ENCODE assay signal across 22 mouse cellular contexts in genomic region chr6:59032748-59033147, GRCm38 (mm10). TPM values are rescaled to one million over a fixed set of nuclear protein-coding genes. Genes with fewer than 3 reads are reported as not detected.
"Had no signal": no experiment of that assay in that cellular context is flagged by ENCODE, and none has a peak within 500 bp of the region (broad histone marks: within the 10 kb centered on the region; RNA-seq: fewer than 3 reads in every experiment).

No protein-coding gene starts in this region.

- H3K36me3 ChIP-seq: liver, embryonic 13.5 days; liver, embryonic 15.5 days; lung, embryonic 15.5 days; midbrain, embryonic 10.5 days; midbrain, embryonic 12.5 days; neural tube, embryonic 13.5 days; neural tube, embryonic 15.5 days; stomach, embryonic 15.5 days had no signal

- DNase-seq: liver, embryonic 13.5 days; lung, adult 2 months; lung, postnatal 14 days; lung, postnatal 4 days; midbrain, embryonic 14.5 days; retina, postnatal 1 day; right cerebral cortex, adult 18-20 months; right cerebral cortex, postnatal 14 days; thymus, adult 2 months; thymus, postnatal 36 days had no signal

- H3K27me3 ChIP-seq: liver, embryonic 13.5 days; liver, embryonic 15.5 days; lung, embryonic 15.5 days; midbrain, embryonic 12.5 days; neural tube, embryonic 13.5 days; neural tube, embryonic 15.5 days; stomach, embryonic 15.5 days had no signal

- H3K4me1 ChIP-seq: liver, embryonic 13.5 days; liver, embryonic 15.5 days; lung, embryonic 15.5 days; midbrain, embryonic 10.5 days; midbrain, embryonic 12.5 days; neural tube, embryonic 13.5 days; neural tube, embryonic 15.5 days; stomach, embryonic 15.5 days had no signal

- H3K27ac ChIP-seq: liver, embryonic 13.5 days; liver, embryonic 15.5 days; lung, embryonic 15.5 days; midbrain, embryonic 10.5 days; midbrain, embryonic 12.5 days; neural tube, embryonic 13.5 days; neural tube, embryonic 15.5 days; stomach, embryonic 15.5 days; stomach, postnatal 0 days had no signal

- H3K9ac ChIP-seq: liver, embryonic 13.5 days; liver, embryonic 15.5 days; lung, embryonic 15.5 days; midbrain, embryonic 12.5 days; neural tube, embryonic 13.5 days; neural tube, embryonic 15.5 days; stomach, embryonic 15.5 days had no signal

- H3K4me3 ChIP-seq: liver, embryonic 13.5 days; liver, embryonic 15.5 days; lung, embryonic 15.5 days; midbrain, embryonic 10.5 days; midbrain, embryonic 12.5 days; myocyte; neural tube, embryonic 13.5 days; neural tube, embryonic 15.5 days; stomach, embryonic 15.5 days had no signal

- H3K9me3 ChIP-seq: liver, embryonic 13.5 days; liver, embryonic 15.5 days; lung, embryonic 15.5 days; midbrain, embryonic 10.5 days; midbrain, embryonic 12.5 days; neural tube, embryonic 13.5 days; neural tube, embryonic 15.5 days; stomach, embryonic 15.5 days had no signal

- ATAC-seq: midbrain, embryonic 16.5 days had no signal

- H3K4me2 ChIP-seq: liver, embryonic 13.5 days; liver, embryonic 15.5 days; lung, embryonic 15.5 days; midbrain, embryonic 12.5 days; neural tube, embryonic 13.5 days; neural tube, embryonic 15.5 days; stomach, embryonic 15.5 days had no signal

RNA-seq across cellular contexts. Expression of gene Fam13a, which starts 8.4 kb away (rescaled TPM):
- total RNA-seq: megakaryocyte, adult 5-6 weeks; megakaryocyte-erythroid progenitor cell, adult 5-6 weeks had no signal
